Mouse (Mus musculus) embryonic facial prominence, embryonic 10.5 days (tissue): Measurements from ENCODE around the gene Osbpl10. TPM values are rescaled to one million over a fixed set of nuclear protein-coding genes. Genes with fewer than 3 reads are reported as not detected.

Experiments
- DNase-seq: peaks from one replicate; pipeline ENCODE4 v3.0.0-alpha.2; 2017; ENCODE audit warnings: low spot score
- H3K27ac ChIP-seq: fragments of 300-500 bp; sonication (generic); replicated peaks from 2 replicates; pipeline ENCODE4 v1.5.1; 2016; ENCODE audit warnings: mild to moderate bottlenecking
- H3K27me3 ChIP-seq: fragments of 300-500 bp; sonication (generic); replicated peaks from 2 replicates; pipeline ENCODE4 v1.6.1; 2016; ENCODE audit warnings: low read depth, mild to moderate bottlenecking; ENCODE audit not compliant: poor library complexity, severe bottlenecking
- H3K36me3 ChIP-seq: fragments of 300-500 bp; sonication (generic); replicated peaks from 2 replicates; pipeline ENCODE4 v1.6.1; 2016; ENCODE audit warnings: mild to moderate bottlenecking, moderate library complexity
- H3K4me1 ChIP-seq: fragments of 300-500 bp; sonication (generic); 2 replicates; pipeline ENCODE4 v1.6.1; 2016
- H3K4me3 ChIP-seq: fragments of 300-500 bp; sonication (generic); 2 replicates; pipeline ENCODE4 v1.5.1; 2016; ENCODE audit warnings: mild to moderate bottlenecking, moderate library complexity
- H3K9me3 ChIP-seq: fragments of 300-500 bp; sonication (generic); 2 replicates; pipeline ENCODE4 v1.6.1; 2016; ENCODE audit warnings: mild to moderate bottlenecking
- WGBS: fragments of 180-500 bp; shearing (Covaris S2); methylation state at CpG from one replicate; pipeline ENCODE4 v1.1.7; 2016; 5-methylcytosine and 5-hydroxymethylcytosine counted together
- polyA plus RNA-seq: library from polyadenylated mRNA; unstranded; fragments of >200 nt; fragmentation: Nextera tagmentation; extraction: Ambion mirVana; gene quantifications from 2 replicates; pipeline ENCODE4 v1.2.1, GENCODE M21; 2016

The Osbpl10 gene
- polyA plus RNA-seq, 1 experiment from 2014 or later, result 1.3 TPM

GRCm38 (mm10) chr9:115120678-115121224 is 142.4 kb downstream of the Osbpl10 start:
- H3K4me1 ChIP-seq, result peaks cover 6% of the 10 kb centered on the region; the same call in 1 of the 2 replicates
- H3K36me3 ChIP-seq, result no peaks in the 10 kb centered on the region
- peak overlapping the region; percentile 30; the same call in 1 of the 2 replicates for H3K27ac ChIP-seq
- H3K9me3 ChIP-seq, result no peaks in the 10 kb centered on the region
- H3K27me3 ChIP-seq, result no peaks in the 10 kb centered on the region
- H3K4me3 ChIP-seq, result no peak overlapping the region
- WGBS, result 84% methylated on average over 17 of the region's 17 CpGs
- DNase-seq, result no peak

GRCm38 (mm10) chr9:115127342-115127741 is 149.0 kb downstream of the Osbpl10 start:
- peak; percentile 16 for DNase-seq

DNA sequence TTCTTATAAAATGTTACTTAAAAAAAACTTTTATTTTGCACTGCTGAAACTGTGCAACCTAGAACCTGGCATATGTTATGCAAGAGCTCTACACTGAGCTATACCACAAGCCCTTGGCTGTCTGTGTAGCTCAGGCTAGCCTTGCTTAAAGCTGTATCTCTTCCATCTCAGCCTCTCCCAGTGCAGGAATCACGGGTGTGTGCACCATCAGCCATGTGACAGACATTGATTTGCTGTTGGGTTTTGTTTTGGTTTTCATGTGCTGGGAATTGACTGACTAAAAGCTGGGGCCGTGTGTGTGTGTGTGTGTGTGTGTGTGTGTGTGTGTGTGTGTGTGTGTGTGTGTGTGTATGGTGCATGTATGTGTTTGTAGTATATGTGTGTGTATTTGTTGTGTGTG is 155.6 kb downstream of the Osbpl10 start:
- Histone ChIP-seq H3K27me3 (no peaks in the 10 kb centered on the region), H3K27ac (no peak overlapping the region), H3K9me3 (no peaks in the 10 kb centered on the region), H3K4me3 (no peak overlapping the region), H3K36me3 (no peaks in the 10 kb centered on the region), H3K4me1 (peaks cover 10% of the 10 kb centered on the region; the same call in 1 of the 2 replicates)
- DNase-seq, result no peak
- WGBS, result 67% methylated on average over 2 of the region's 2 CpGs

More at GRCm38 (mm10) chr9:115127342-115127741, 149.0 kb downstream of the Osbpl10 start:
- Histone ChIP-seq H3K36me3 (no peaks in the 10 kb centered on the region), H3K27me3 (no peaks in the 10 kb centered on the region), H3K27ac (no peak overlapping the region), H3K9me3 (no peaks in the 10 kb centered on the region), H3K4me3 (no peak overlapping the region), H3K4me1 (peaks cover 13% of the 10 kb centered on the region)
- 53% methylated on average over 10 of the region's 10 CpGs for WGBS

DNA sequence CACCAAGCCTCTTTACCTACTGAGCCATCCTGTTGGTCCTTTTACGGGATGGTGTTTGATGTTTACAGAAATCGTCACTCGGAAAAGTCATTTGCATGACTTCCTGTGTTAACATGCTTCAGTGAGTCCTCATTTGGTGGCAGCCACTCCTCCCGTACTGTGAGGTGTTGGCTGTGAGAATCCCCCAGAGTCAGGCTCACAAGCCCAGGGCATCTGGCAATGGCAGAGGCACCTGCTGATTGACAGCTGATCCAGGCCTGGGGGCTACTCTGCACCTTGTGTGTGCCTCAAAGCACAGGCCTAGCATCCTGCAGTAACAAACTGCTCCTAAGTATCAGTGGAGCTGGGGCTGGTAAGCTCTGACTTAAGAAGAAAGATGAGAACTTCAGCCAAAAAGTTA is 156.4 kb downstream of the Osbpl10 start:
- no peak for DNase-seq
- H3K27me3 ChIP-seq, result no peaks in the 10 kb centered on the region
- no peaks in the 10 kb centered on the region for H3K9me3 ChIP-seq
- no peaks in the 10 kb centered on the region for H3K36me3 ChIP-seq
- WGBS, result 72% methylated on average over 4 of the region's 4 CpGs
- H3K27ac ChIP-seq, result no peak overlapping the region
- H3K4me3 ChIP-seq, result no peak overlapping the region
- H3K4me1 ChIP-seq, result peaks cover 10% of the 10 kb centered on the region; the same call in 1 of the 2 replicates

DNA sequence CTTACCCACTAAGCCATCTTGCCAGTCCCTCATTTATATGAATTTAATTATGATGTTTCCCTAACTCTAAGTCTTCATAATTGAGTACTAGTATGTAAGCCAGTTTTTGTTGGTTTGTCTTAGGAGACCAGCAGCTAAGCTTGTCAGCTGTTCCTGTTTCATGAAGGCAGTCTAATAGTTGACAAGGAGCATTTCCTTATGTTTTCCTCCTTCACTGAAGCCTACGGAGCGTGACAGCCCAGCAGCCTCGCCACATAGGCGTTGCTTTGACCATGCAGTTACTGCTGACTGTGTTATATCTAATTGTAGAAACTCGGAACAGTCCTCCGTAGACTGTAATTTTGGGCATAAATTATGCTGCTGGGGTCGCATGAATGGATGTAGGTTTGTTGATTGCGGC is 157.0 kb downstream of the Osbpl10 start:
- DNase-seq, result no peak
- H3K4me1 ChIP-seq, result peaks cover 10% of the 10 kb centered on the region; the same call in 1 of the 2 replicates
- no peaks in the 10 kb centered on the region for H3K9me3 ChIP-seq
- no peak overlapping the region for H3K4me3 ChIP-seq
- H3K27me3 ChIP-seq, result no peaks in the 10 kb centered on the region
- WGBS, result 82% methylated on average over 8 of the region's 8 CpGs
- no peak overlapping the region for H3K27ac ChIP-seq
- H3K36me3 ChIP-seq, result no peaks in the 10 kb centered on the region

- H3K4me3 ChIP-seq, result no peak overlapping the region
- WGBS, result 72% methylated on average over 3 of the region's 3 CpGs
- no peaks in the 10 kb centered on the region for H3K9me3 ChIP-seq
- H3K27ac ChIP-seq, result no peak overlapping the region
- H3K4me1 ChIP-seq, result peaks cover 10% of the 10 kb centered on the region; the same call in 1 of the 2 replicates
- H3K36me3 ChIP-seq, result no peaks in the 10 kb centered on the region
- DNase-seq, result no peak
- H3K27me3 ChIP-seq, result no peaks in the 10 kb centered on the region
Measured at GRCm38 (mm10) chr9:115137858-115138257, 159.5 kb downstream of the Osbpl10 start.

DNA sequence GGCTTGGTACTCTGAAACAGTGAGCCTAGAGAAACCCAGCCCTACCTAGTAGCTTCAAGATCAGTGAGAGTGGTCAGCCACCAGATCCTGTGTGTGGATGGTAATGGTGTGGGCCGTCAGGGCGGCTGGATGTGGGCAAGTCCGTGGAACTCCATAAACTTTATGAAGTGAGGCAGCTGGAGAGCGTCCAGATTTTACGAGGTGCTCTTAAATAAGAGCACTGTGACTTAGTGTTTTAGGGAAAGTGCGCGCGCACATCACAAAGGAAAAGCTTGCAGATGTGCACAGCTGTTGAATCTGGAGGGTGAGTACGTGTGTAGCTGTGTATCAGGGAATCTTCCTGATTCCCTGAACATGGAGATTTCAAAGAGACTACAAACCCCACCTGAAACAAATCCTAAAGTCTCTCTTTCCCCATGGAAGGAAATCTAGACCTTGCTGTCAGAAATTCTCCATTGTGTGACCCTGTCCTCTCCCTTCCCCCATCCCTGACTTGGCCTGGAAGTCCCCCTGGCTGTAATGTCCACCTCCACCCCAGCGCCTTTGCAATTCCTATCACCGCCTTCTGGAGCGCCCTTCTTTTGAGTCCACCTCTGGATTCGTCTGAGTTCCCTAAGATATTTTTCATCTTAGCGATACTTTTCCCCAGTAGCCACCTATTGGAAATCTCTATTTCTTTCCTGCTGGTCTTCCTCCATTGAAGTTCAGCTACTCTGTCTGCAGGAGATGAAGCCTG is 161.4 kb downstream of the Osbpl10 start:
- H3K4me3 ChIP-seq, result no peak overlapping the region
- H3K27ac ChIP-seq, result no peak overlapping the region
- H3K4me1 ChIP-seq, result peaks cover 8% of the 10 kb centered on the region; the same call in 1 of the 2 replicates
- no peaks in the 10 kb centered on the region for H3K27me3 ChIP-seq
- WGBS, result 89% methylated on average over 14 of the region's 14 CpGs
- no peak for DNase-seq
- H3K36me3 ChIP-seq, result no peaks in the 10 kb centered on the region
- no peaks in the 10 kb centered on the region for H3K9me3 ChIP-seq

- DNase-seq, result no peak
- Histone ChIP-seq H3K4me1 (no peaks in the 10 kb centered on the region), H3K36me3 (peaks cover 5% of the 10 kb centered on the region; the same call in 1 of the 2 replicates), H3K9me3 (peaks cover 8% of the 10 kb centered on the region; the same call in 1 of the 2 replicates), H3K4me3 (no peak overlapping the region), H3K27me3 (no peaks in the 10 kb centered on the region), H3K27ac (no peak overlapping the region)
- 86% methylated on average over 5 of the region's 5 CpGs for WGBS
Measured at GRCm38 (mm10) chr9:115147141-115147540, 168.8 kb downstream of the Osbpl10 start.

- H3K27ac ChIP-seq, result no peak overlapping the region
- no peaks in the 10 kb centered on the region for H3K27me3 ChIP-seq
- H3K36me3 ChIP-seq, result peaks cover 5% of the 10 kb centered on the region; the same call in 1 of the 2 replicates
- no peak for DNase-seq
- H3K4me1 ChIP-seq, result no peaks in the 10 kb centered on the region
- 78% methylated on average over 13 of the region's 13 CpGs for WGBS
- H3K9me3 ChIP-seq, result peaks cover 13% of the 10 kb centered on the region; the same call in 1 of the 2 replicates
- H3K4me3 ChIP-seq, result no peak overlapping the region
Measured at GRCm38 (mm10) chr9:115147586-115148355, 169.4 kb downstream of the Osbpl10 start.

- WGBS, result 89% methylated on average over 18 of the region's 18 CpGs
- Histone ChIP-seq H3K4me3 (no peak overlapping the region), H3K36me3 (peaks cover 5% of the 10 kb centered on the region; the same call in 1 of the 2 replicates), H3K27me3 (no peaks in the 10 kb centered on the region), H3K9me3 (peaks cover 19% of the 10 kb centered on the region; the same call in 1 of the 2 replicates), H3K27ac (no peak overlapping the region), H3K4me1 (no peaks in the 10 kb centered on the region)
- DNase-seq, result no peak
Measured at GRCm38 (mm10) chr9:115149011-115149756, 170.8 kb downstream of the Osbpl10 start.

- Histone ChIP-seq H3K4me1 (peaks cover 13% of the 10 kb centered on the region), H3K27me3 (no peaks in the 10 kb centered on the region), H3K36me3 (no peaks in the 10 kb centered on the region), H3K27ac (no peak overlapping the region), H3K9me3 (no peaks in the 10 kb centered on the region), H3K4me3 (no peak overlapping the region)
- no peak for DNase-seq
- WGBS, result 68% methylated on average over 5 of the region's 5 CpGs
Measured at GRCm38 (mm10) chr9:115161591-115161990, 183.2 kb downstream of the Osbpl10 start.

- Histone ChIP-seq H3K9me3 (no peaks in the 10 kb centered on the region), H3K36me3 (no peaks in the 10 kb centered on the region), H3K27ac (no peak overlapping the region), H3K4me1 (peaks cover 13% of the 10 kb centered on the region), H3K27me3 (no peaks in the 10 kb centered on the region), H3K4me3 (no peak overlapping the region)
- WGBS, result 66% methylated on average over 5 of the region's 5 CpGs
- DNase-seq, result peak; percentile 71
Measured at GRCm38 (mm10) chr9:115163031-115163430, 184.7 kb downstream of the Osbpl10 start.
